Mouse (Mus musculus): ENCODE measurements at regions not wholly inside any gene's neighbourhood (a gene's known extent, or its start where the extent isn't known, plus 50 kb on each side); places are given as distances from the start of the nearest gene placed in this dataset.

DNA sequence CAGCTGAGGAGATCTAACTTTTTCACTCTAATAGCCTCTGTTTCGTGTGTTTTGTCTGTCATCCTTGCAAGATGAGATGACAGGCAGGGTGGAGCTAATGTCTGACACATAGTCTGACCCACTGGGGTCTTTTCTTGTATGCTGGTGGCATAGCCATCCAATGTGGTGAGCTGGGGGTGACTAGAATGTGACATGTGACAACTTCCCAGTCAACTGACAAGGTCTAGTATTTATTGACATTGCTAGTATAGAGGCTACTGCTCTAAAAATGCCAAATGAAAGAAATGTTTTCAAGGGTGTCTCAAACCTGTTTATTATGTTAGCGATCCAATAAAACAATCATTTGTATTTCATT is 228.3 kb downstream of the Otor start:
- ATAC-seq (ENCODE audit: low FRiP score): no peak; the same call in 1 of the 2 replicates
- H3K36me3 ChIP-seq: no peaks in the 10 kb centered on the region
- H3K9me3 ChIP-seq (replicated peaks): 0 out of 2 replicates have a peak, but pooled peaks cover 3% of the 10 kb centered on the region
- no peaks in the 10 kb centered on the region for H3K27me3 ChIP-seq (replicated peaks)
- H3K4me1 ChIP-seq: no peaks in the 10 kb centered on the region; the same call in 1 of the 2 replicates
- 81% methylated on average over 2 of the region's 2 CpGs for WGBS
- H3K4me2 ChIP-seq: no peak overlapping the region
- H3K9ac ChIP-seq (replicated peaks): no peak overlapping the region
- peak overlapping the region; percentile 24; the same call in 1 of the 2 replicates for H3K27ac ChIP-seq (replicated peaks)
- no peak overlapping the region for H3K4me3 ChIP-seq (replicated peaks)

DNA sequence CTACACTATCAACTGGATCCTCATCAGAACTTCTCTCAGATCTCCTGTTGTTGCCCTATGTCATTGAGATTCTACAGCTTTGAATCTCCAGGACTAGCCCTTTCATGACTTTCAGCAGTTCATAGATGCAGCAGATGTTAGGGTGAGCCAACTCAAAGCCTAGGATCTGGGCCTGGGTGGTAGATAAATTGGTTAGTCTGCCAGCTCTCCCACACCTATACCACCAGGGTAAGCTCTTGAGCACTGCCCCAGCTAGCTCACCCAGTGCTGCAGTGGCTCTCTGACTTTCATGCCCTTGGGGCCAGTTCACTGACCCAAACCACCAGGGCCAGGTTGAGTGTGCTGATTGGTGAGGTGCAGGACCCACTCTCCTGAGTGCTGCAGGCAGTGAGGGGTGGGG is 220.5 kb upstream of the Pcsk2 start:
- no peak overlapping the region for H3K9ac ChIP-seq (replicated peaks)
- ATAC-seq (ENCODE audit: low FRiP score): no peak
- H3K4me1 ChIP-seq: no peaks in the 10 kb centered on the region
- 0 out of 2 replicates have a peak, but pooled peaks cover 4% of the 10 kb centered on the region for H3K9me3 ChIP-seq (replicated peaks)
- no peak overlapping the region for H3K4me2 ChIP-seq
- H3K27ac ChIP-seq (replicated peaks): no peak overlapping the region
- no peaks in the 10 kb centered on the region for H3K36me3 ChIP-seq
- H3K4me3 ChIP-seq (replicated peaks): no peak overlapping the region
- no peaks in the 10 kb centered on the region for H3K27me3 ChIP-seq (replicated peaks)

DNA sequence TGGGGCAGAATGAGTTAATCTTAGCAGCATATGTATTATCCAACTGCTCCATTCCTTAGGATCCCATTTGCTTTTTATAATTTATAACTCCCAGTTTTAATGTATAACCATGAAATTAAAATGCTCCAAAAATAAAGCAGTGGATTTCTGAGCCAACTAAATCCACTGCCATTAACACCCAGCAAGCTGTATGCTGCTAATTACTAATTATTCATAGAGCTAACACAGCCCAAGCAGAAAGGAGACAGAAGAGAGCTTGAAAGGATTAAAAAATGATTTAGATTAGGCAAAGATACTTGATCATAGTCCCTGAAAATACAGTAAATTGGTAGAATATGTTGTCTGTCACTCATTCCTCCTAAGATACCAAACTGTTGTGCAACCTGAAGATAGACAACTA is 213.9 kb upstream of the Pcsk2 start:
- no peak for ATAC-seq (ENCODE audit: low FRiP score)
- Histone ChIP-seq H3K27me3 (replicated peaks) (no peaks in the 10 kb centered on the region), H3K36me3 (no peaks in the 10 kb centered on the region), H3K27ac (replicated peaks) (no peak overlapping the region), H3K4me1 (no peaks in the 10 kb centered on the region), H3K9me3 (replicated peaks) (no peaks in the 10 kb centered on the region), H3K4me2 (no peak overlapping the region), H3K9ac (replicated peaks) (no peak overlapping the region), H3K4me3 (replicated peaks) (no peak overlapping the region)

DNA sequence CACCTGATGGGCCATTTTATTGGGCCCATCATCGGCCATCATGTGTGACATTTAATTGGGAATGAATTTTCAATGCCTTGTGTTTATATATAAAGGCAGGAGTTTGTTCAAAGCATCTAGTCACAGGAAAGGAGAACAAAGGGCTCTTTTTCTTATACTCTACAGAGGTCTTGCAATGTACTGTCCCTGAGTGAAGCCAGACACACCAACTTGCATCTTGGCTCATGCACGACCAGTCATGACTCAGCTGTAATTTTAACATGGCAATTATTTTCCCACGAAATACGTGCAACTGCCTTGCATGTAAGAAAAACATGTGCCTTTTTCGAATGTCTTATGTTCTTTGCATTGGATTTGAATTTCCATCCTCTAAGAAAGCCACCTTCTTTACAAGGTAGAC is 205.6 kb upstream of the Pcsk2 start:
- no peak overlapping the region for H3K9ac ChIP-seq (replicated peaks)
- H3K4me2 ChIP-seq: no peak overlapping the region
- no peaks in the 10 kb centered on the region for H3K27me3 ChIP-seq (replicated peaks)
- no peak overlapping the region for H3K27ac ChIP-seq (replicated peaks)
- no peak overlapping the region for H3K4me3 ChIP-seq (replicated peaks)
- no peaks in the 10 kb centered on the region for H3K36me3 ChIP-seq
- ATAC-seq (ENCODE audit: low FRiP score): no peak
- 73% methylated on average over 5 of the region's 5 CpGs for WGBS
- no peaks in the 10 kb centered on the region for H3K9me3 ChIP-seq (replicated peaks)
- H3K4me1 ChIP-seq: no peaks in the 10 kb centered on the region

DNA sequence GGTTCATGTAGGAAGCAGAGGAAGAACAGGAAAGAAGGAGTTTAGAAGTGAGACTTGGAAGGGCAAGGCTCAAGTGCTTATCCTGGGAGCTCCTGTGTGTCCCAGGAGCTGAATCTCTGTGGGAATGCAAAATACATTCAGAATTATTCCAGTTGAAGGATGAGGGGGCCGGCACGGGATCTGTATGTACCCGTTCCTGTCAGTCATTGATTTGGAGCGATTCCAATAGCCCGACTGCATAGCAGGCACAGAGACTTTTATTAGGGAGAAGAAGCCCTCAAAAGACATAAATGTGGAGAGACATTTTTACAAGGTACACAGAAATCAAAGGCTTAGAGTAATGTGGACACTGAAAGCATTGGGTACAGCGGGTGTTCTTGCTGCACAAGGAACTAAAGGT is 181.8 kb upstream of the Pcsk2 start:
- 81% methylated on average over 6 of the region's 6 CpGs for WGBS
- Histone ChIP-seq H3K27ac (replicated peaks) (no peak overlapping the region), H3K9ac (replicated peaks) (no peak overlapping the region), H3K36me3 (no peaks in the 10 kb centered on the region), H3K9me3 (replicated peaks) (no peaks in the 10 kb centered on the region), H3K4me3 (replicated peaks) (no peak overlapping the region), H3K4me1 (no peaks in the 10 kb centered on the region), H3K27me3 (replicated peaks) (no peaks in the 10 kb centered on the region), H3K4me2 (no peak overlapping the region)
- ATAC-seq (ENCODE audit: low FRiP score): no peak

DNA sequence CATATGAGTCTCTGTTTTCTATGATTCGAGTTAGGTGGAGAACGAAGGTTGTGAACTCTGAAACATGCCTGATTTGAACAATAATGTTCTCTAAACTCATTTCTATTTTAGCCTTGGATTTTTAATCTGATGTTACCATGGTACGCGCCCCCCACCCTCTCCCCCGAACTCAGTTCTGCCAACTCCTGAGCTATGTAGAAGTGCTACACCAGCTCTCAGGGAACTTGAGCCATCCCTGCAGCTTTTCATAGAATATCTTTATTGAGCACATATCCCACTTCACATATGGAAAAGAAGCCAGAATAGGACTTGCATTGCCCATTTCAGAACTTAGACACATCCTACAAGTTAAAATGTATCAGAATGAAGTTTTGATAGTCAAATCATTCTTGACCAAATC is 180.0 kb upstream of the Pcsk2 start:
- 96% methylated on average over 5 of the region's 5 CpGs for WGBS
- H3K4me1 ChIP-seq: no peaks in the 10 kb centered on the region
- H3K9me3 ChIP-seq (replicated peaks): no peaks in the 10 kb centered on the region
- H3K4me3 ChIP-seq (replicated peaks): no peak overlapping the region
- H3K27ac ChIP-seq (replicated peaks): no peak overlapping the region
- H3K4me2 ChIP-seq: no peak overlapping the region
- H3K27me3 ChIP-seq (replicated peaks): no peaks in the 10 kb centered on the region
- H3K36me3 ChIP-seq: no peaks in the 10 kb centered on the region
- no peak overlapping the region for H3K9ac ChIP-seq (replicated peaks)
- ATAC-seq (ENCODE audit: low FRiP score): no peak
